Mouse (Mus musculus): ENCODE measurements around the gene Ethe1.

DNA sequence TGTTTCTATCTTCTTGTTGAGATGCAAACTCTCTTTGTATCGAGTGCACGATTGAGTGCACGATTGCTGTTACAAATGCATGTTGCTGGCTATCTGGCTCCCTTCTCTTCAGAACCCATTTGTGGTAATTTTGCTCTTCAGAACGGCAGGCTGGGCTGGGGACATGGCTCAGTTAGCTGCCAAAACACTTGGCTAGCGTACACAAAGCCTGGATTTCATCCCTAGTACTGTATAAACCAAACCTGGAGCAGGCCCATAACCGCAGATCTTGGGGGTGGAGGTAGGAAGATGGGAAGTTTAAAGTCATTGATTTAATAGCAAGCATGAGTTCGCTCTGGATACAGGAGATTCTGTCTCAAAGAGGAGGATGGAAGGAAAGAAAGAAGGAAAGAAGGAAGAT, 18.2 kb downstream of the Ethe1 start:
- TF ChIP-seq MYOD1 (IDR thresholded peaks at IDR 0.05; ENCODE audit: control insufficient read depth in 1 of 3, insufficient read length in 2 of 3, low read depth in 2 of 3), result no peak
- TF ChIP-seq POLR2A (IDR thresholded peaks at IDR 0.05; ENCODE audit: insufficient read length, low read depth), result no peak
- no peak for TF ChIP-seq USF1 (IDR thresholded peaks at IDR 0.05; ENCODE audit: low read depth)
- no peak for TF ChIP-seq CEBPB (IDR thresholded peaks at IDR 0.05; ENCODE audit: insufficient read depth, poor library complexity, severe bottlenecking)

Measured in myocyte (in vitro differentiated cells).